Mouse (Mus musculus): ENCODE results near the gene Ankrd52. TPM values are rescaled to one million over a fixed set of nuclear protein-coding genes. Genes with fewer than 3 reads are reported as not detected.

Gene Ankrd52
- polyA plus RNA-seq (2017; shearing (Covaris generic)) = 1.5 TPM

GRCm38 (mm10) chr10:128376455-128377211 lies at the start of gene Ankrd52:
Ankrd52 (plus strand) TSS chr10:128377115.

DNA sequence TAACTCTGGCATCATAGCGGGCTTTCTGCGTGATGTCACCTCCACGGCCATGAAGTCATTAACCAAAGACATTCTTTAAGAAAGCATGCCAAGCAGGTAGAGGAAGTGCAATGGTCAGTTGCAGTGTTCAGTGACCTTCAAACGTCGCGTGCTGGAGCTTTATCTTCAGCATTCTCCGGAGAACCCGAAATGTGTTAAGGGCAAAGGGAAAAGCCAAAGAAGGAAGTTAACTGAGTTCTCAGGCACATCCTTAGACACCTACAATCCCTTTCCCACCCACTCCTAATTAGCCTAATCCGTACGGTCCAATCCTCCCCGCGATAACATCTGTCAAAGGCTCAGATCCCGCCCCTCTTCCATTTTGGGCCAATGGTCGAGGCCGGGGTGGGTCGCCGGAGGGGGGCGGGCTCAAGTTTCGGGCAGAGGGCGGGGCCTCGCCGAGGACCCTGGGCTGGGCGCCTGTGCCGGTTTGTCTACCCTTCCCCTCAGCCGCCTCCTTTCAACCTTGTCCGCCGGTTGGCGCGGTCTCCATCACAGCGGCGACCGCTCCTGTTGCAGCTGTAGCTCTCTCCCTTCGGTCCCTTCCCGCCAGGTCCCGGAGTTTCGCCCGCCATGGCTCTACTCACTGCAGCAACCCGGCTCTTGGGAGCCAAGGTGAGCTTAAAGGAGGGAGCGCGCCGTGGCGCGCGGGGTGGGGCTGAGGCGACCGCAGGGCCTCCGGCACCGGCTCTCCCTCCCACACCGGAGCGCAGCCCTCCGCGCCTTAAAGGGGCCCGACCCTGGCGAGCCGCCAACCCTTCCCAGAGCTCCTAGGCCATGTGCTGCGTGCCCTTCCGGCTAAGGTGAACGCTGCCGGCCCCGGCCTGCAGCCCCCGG lies 39.4 kb upstream of the Ankrd52 start, which contains the start of gene Cs:
Gene Cs (plus strand): TSS at position 429 of the 876 bp plus-strand sequence.

GRCm38 (mm10) chr10:128368402-128369217 lies 8.3 kb upstream of the Ankrd52 start, which contains the start of gene Coq10a:
Coq10a (minus strand) TSS chr10:128368997.

GRCm38 (mm10) chr10:128401056-128401455 lies 24.1 kb downstream of the Ankrd52 start, which contains the start of gene Slc39a5:
Slc39a5 (minus strand) TSS chr10:128401229.

DNA sequence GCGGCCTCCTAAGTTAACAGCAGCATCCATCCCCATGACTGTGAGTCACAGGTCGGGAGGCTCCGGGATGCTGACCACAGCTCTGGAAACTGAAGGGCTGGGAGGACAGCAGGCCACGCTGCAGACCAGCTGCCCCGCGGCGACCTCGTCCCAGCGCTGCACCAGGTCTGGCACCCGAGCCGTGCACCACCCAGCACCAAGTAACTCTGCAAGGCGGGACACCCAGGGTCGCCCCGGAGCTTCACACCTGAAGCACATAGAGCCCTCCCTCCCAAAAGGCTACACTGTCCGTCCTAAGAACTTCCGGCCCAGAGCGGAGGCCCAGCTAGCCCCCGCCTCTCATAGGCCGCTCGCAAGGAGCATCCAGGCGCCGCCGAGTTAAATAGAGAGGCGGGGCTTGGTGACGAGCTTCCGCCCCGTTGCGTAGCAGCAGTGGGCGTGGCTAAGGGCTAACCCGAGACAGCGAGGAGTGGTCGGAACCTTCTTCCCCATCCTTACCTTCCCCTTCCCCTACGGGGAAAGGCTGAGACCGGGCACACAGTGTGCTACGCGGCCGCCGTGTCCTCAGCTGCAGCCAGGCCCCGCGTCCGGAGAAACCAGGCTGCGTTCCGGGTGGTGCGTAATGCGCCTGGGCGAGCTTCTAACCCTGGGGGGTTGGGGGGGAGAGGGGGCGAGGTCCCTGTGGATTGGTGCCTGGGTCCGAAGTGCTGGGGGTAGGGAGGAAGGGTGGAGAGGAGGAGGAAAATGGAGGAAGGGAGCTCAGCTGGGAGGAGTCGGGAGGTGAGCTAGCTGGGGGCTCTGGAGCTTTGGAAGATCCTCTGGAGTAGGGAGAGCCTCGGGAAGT lies 34.5 kb downstream of the Ankrd52 start, which contains the start of the genes Nabp2 and Rnf41:
Gene Nabp2 (minus strand): TSS at position 282 of the 844 bp plus-strand sequence.
Gene Rnf41 (plus strand): TSS at position 447 of the 844 bp plus-strand sequence.

Other genes starting within 250 kb of the Ankrd52 start
- gene Rbms2, start 196.8 kb upstream of the Ankrd52 start, polyA plus RNA-seq (2017; shearing (Covaris generic)) = 35.9 TPM
- gene Gls2, start 182.7 kb upstream of the Ankrd52 start, polyA plus RNA-seq (2017; shearing (Covaris generic)) = 0.33 TPM
- 19.0 TPM for gene Spryd4, start 165.3 kb upstream of the Ankrd52 start, polyA plus RNA-seq (2017; shearing (Covaris generic))
- gene Mip, start 151.3 kb upstream of the Ankrd52 start, polyA plus RNA-seq (2017; shearing (Covaris generic)) = not detected
- gene Timeless, start 145.1 kb upstream of the Ankrd52 start, polyA plus RNA-seq (2017; shearing (Covaris generic)) = 30.7 TPM
- not detected for gene Apon, start 123.0 kb upstream of the Ankrd52 start, polyA plus RNA-seq (2017; shearing (Covaris generic))
- not detected for gene Apof, start 108.4 kb upstream of the Ankrd52 start, polyA plus RNA-seq (2017; shearing (Covaris generic))
- 95.2 TPM for gene Stat2, start 106.6 kb upstream of the Ankrd52 start, polyA plus RNA-seq (2017; shearing (Covaris generic))
- not detected for gene Il23a, start 78.4 kb upstream of the Ankrd52 start, polyA plus RNA-seq (2017; shearing (Covaris generic))
- 51.5 TPM for gene Pan2, start 73.8 kb upstream of the Ankrd52 start, polyA plus RNA-seq (2017; shearing (Covaris generic))
- gene Cnpy2, start 54.7 kb upstream of the Ankrd52 start, polyA plus RNA-seq (2017; shearing (Covaris generic)) = 154 TPM
- gene Cs, start 39.4 kb upstream of the Ankrd52 start, polyA plus RNA-seq (2017; shearing (Covaris generic)) = 182 TPM
- 14.7 TPM for gene Coq10a, start 8.1 kb upstream of the Ankrd52 start, polyA plus RNA-seq (2017; shearing (Covaris generic))
- not detected for gene Slc39a5, start 24.1 kb downstream of the Ankrd52 start, polyA plus RNA-seq (2017; shearing (Covaris generic))
- gene Nabp2, start 34.4 kb downstream of the Ankrd52 start, polyA plus RNA-seq (2017; shearing (Covaris generic)) = 131 TPM
- 50.5 TPM for gene Rnf41, start 34.5 kb downstream of the Ankrd52 start, polyA plus RNA-seq (2017; shearing (Covaris generic))
- gene Smarcc2, start 82.1 kb downstream of the Ankrd52 start, polyA plus RNA-seq (2017; shearing (Covaris generic)) = 134 TPM
- gene Myl6, start 117.0 kb downstream of the Ankrd52 start, polyA plus RNA-seq (2017; shearing (Covaris generic)) = 1,630 TPM
- 4.7 TPM for gene Myl6b, start 121.6 kb downstream of the Ankrd52 start, polyA plus RNA-seq (2017; shearing (Covaris generic))
- gene Esyt1, start 148.8 kb downstream of the Ankrd52 start, polyA plus RNA-seq (2017; shearing (Covaris generic)) = 115 TPM
- 34.2 TPM for gene Zc3h10, start 170.7 kb downstream of the Ankrd52 start, polyA plus RNA-seq (2017; shearing (Covaris generic))
- 3,447 TPM for gene Rpl41, start 172.2 kb downstream of the Ankrd52 start, polyA plus RNA-seq (2017; shearing (Covaris generic))
- 43.8 TPM for gene Pa2g4, start 188.9 kb downstream of the Ankrd52 start, polyA plus RNA-seq (2017; shearing (Covaris generic))
- gene Erbb3, start 212.5 kb downstream of the Ankrd52 start, polyA plus RNA-seq (2017; shearing (Covaris generic)) = 12.0 TPM
- 866 TPM for gene Rps26, start 249.6 kb downstream of the Ankrd52 start, polyA plus RNA-seq (2017; shearing (Covaris generic))